Mouse (Mus musculus) limb, embryonic 15.5 days (tissue): ENCODE measurements around the gene Olfr1303. TPM values are rescaled to one million over a fixed set of nuclear protein-coding genes. Genes with fewer than 3 reads are reported as not detected.

Source experiments
- ATAC-seq: fragments of 200-750 bp; cut with Nextera tagmentation; 2 replicates; pipeline ENCODE4 v1.8.0; 2017; ENCODE audit warnings: low read depth, moderate TSS enrichment; ENCODE audit not compliant: insufficient number of reproducible peaks, low FRiP score, low TSS enrichment
- H3K27ac ChIP-seq: fragments of 300-500 bp; sonication (generic); 2 replicates; pipeline ENCODE4 v1.5.1; 2015; ENCODE audit warnings: moderate library complexity, mild to moderate bottlenecking, inconsistent platforms
- H3K27me3 ChIP-seq: fragments of 300-500 bp; sonication (generic); 2 replicates; pipeline ENCODE4 v1.6.1; 2015; ENCODE audit warnings: inconsistent platforms
- H3K36me3 ChIP-seq: fragments of 300-500 bp; sonication (generic); 2 replicates; pipeline ENCODE4 v1.6.1; 2015; ENCODE audit warnings: inconsistent platforms
- H3K4me1 ChIP-seq: fragments of 300-500 bp; sonication (generic); 2 replicates; pipeline ENCODE4 v1.6.1; 2015; ENCODE audit warnings: inconsistent platforms
- H3K4me2 ChIP-seq: fragments of 300-500 bp; sonication (generic); 2 replicates; pipeline ENCODE4 v1.6.1; 2015; ENCODE audit warnings: mild to moderate bottlenecking, inconsistent platforms
- H3K4me3 ChIP-seq: fragments of 300-500 bp; sonication (generic); 2 replicates; pipeline ENCODE4 v1.5.1; 2015; ENCODE audit warnings: mild to moderate bottlenecking, inconsistent platforms
- H3K9ac ChIP-seq: fragments of 300-500 bp; sonication (generic); 2 replicates; pipeline ENCODE4 v1.6.1; 2015; ENCODE audit warnings: inconsistent platforms
- H3K9me3 ChIP-seq: fragments of 300-500 bp; sonication (generic); 2 replicates; pipeline ENCODE4 v1.6.1; 2016; ENCODE audit warnings: inconsistent platforms
- WGBS: fragments of 180-500 bp; shearing (Covaris S2); methylation state at CpG from one replicate; pipeline ENCODE4 v1.1.7; 2015; 5-methylcytosine and 5-hydroxymethylcytosine counted together
- polyA plus RNA-seq: library from polyadenylated mRNA; unstranded; fragments of >200 nt; fragmentation: Nextera tagmentation; extraction: Ambion mirVana; gene quantifications from 2 replicates; pipeline ENCODE4 v1.2.1, GENCODE M21; 2015

The Olfr1303 gene
- polyA plus RNA-seq, result not detected in 2 replicates

- H3K4me3 ChIP-seq, result no peak within 1 kb of the TSS
- H3K4me2 ChIP-seq, result no peak within 1 kb of the TSS
- no peak within 1 kb of the TSS for H3K27ac ChIP-seq
- no peaks in the 10 kb centered on the region for H3K27me3 ChIP-seq
- H3K9ac ChIP-seq, result no peak within 1 kb of the TSS
- no peaks in the 10 kb centered on the region for H3K4me1 ChIP-seq
- no peak for ATAC-seq
- H3K9me3 ChIP-seq, result no peaks in the 10 kb centered on the region
- no peaks in the 10 kb centered on the region for H3K36me3 ChIP-seq
- WGBS, result 80% methylated on average over 2 of the region's 2 CpGs
Observed at GRCm38 (mm10) chr2:111820240-111820639, at the start of gene Olfr1303. Olfr1303 (minus strand) TSS chr2:111820340.

GRCm38 (mm10) chr2:111812936-111813335 is 7.2 kb downstream of the Olfr1303 start:
- H3K4me3 ChIP-seq, result no peak overlapping the region
- H3K9me3 ChIP-seq, result no peaks in the 10 kb centered on the region
- H3K4me2 ChIP-seq, result no peak overlapping the region
- H3K4me1 ChIP-seq, result no peaks in the 10 kb centered on the region
- no peak for ATAC-seq
- H3K36me3 ChIP-seq, result no peaks in the 10 kb centered on the region
- H3K27me3 ChIP-seq, result no peaks in the 10 kb centered on the region
- H3K9ac ChIP-seq, result no peak overlapping the region
- no peak overlapping the region for H3K27ac ChIP-seq

- Histone ChIP-seq H3K27me3 (no peaks in the 10 kb centered on the region), H3K4me1 (no peaks in the 10 kb centered on the region), H3K4me2 (no peak within 1 kb of the TSS), H3K9me3 (no peaks in the 10 kb centered on the region), H3K9ac (no peak within 1 kb of the TSS), H3K4me3 (no peak within 1 kb of the TSS), H3K36me3 (no peaks in the 10 kb centered on the region), H3K27ac (no peak within 1 kb of the TSS)
- WGBS, result 81% methylated on average over 2 of the region's 2 CpGs
- no peak for ATAC-seq
Observed at GRCm38 (mm10) chr2:111777129-111777528, 43.0 kb downstream of the Olfr1303 start, which contains the start of gene Olfr1302. Olfr1302 (plus strand) TSS chr2:111777429.

Other genes with a start within 250 kb of the Olfr1303 start
- gene Olfr1297, start 193.8 kb downstream of the Olfr1303 start, polyA plus RNA-seq, result not detected in 2 replicates
- not detected in 2 replicates for gene Olfr1298, start 171.1 kb downstream of the Olfr1303 start, polyA plus RNA-seq
- not detected in 2 replicates for gene Olfr1299, start 158.9 kb downstream of the Olfr1303 start, polyA plus RNA-seq
- not detected in 2 replicates for gene Olfr1301, start 69.3 kb downstream of the Olfr1303 start, polyA plus RNA-seq
- gene Olfr1302, start 42.9 kb downstream of the Olfr1303 start, polyA plus RNA-seq, result not detected in 2 replicates
- gene Olfr1305, start 56.8 kb upstream of the Olfr1303 start, polyA plus RNA-seq, result not detected in 2 replicates
- not detected in 2 replicates for gene Olfr1306, start 95.9 kb upstream of the Olfr1303 start, polyA plus RNA-seq
- not detected in 2 replicates for gene Olfr1307, start 129.1 kb upstream of the Olfr1303 start, polyA plus RNA-seq
- gene Olfr1308, start 144.6 kb upstream of the Olfr1303 start, polyA plus RNA-seq, result not detected in 2 replicates
- gene Olfr1309, start 169.9 kb upstream of the Olfr1303 start, polyA plus RNA-seq, result not detected in 2 replicates
- gene Olfr1310, start 192.4 kb upstream of the Olfr1303 start, polyA plus RNA-seq, result not detected in 2 replicates
- gene Olfr1311, start 204.1 kb upstream of the Olfr1303 start, polyA plus RNA-seq, result not detected in 2 replicates
- not detected in 2 replicates for gene Olfr1312, start 229.9 kb upstream of the Olfr1303 start, polyA plus RNA-seq